Mouse (Mus musculus): ENCODE data around the gene Smg9.
A peak's percentile ranks its signal among the peaks of the same experiment; 100 is the strongest.

Smg9 gene

DNA sequence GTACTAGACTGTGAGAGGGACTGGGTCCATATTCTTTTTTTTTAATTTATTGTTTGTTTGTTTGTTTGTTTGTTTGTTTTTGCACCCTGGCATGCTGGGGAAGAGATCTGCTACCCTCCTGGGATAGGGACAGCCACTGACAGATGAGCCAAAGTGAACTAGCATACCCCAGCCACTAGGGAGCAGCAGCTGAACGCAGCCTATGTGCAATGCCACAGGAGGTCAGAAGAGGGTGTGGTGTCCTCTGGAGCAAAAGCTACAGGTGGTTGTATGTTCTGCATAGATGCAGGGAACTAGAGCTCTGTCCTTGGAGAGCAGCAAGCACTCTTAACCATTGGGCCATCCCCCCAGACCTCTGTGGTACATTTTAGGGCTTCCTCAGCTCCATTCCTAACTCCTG is 42.4 kb downstream of the Smg9 start:
- peak; percentile 85 for DNase-seq (ENCODE audit: low read depth, low spot score)

- DNase-seq (ENCODE audit: low read depth, low spot score): no peak
Measured at GRCm38 (mm10) chr7:24442313-24442712, 42.9 kb downstream of the Smg9 start.

GRCm38 (mm10) chr7:24445266-24445926 is 46.0 kb downstream of the Smg9 start:
- peak; percentile 49 for DNase-seq (ENCODE audit: low read depth, low spot score)

- peak; percentile 53 for DNase-seq (ENCODE audit: low read depth, low spot score)
Measured at GRCm38 (mm10) chr7:24446697-24447340, 47.4 kb downstream of the Smg9 start.

GRCm38 (mm10) chr7:24448782-24449517 is 49.5 kb downstream of the Smg9 start:
- DNase-seq (ENCODE audit: low read depth, low spot score): no peak

- peak; percentile 71 for DNase-seq (ENCODE audit: low read depth, low spot score)
Measured at GRCm38 (mm10) chr7:24450585-24451017, 51.2 kb downstream of the Smg9 start.

- peak; percentile 64 for DNase-seq (ENCODE audit: low read depth, low spot score)
Measured at GRCm38 (mm10) chr7:24451855-24452311, 52.5 kb downstream of the Smg9 start, which contains the start of gene Irgc1. Irgc1 (minus strand) TSS chr7:24452297.

DNA sequence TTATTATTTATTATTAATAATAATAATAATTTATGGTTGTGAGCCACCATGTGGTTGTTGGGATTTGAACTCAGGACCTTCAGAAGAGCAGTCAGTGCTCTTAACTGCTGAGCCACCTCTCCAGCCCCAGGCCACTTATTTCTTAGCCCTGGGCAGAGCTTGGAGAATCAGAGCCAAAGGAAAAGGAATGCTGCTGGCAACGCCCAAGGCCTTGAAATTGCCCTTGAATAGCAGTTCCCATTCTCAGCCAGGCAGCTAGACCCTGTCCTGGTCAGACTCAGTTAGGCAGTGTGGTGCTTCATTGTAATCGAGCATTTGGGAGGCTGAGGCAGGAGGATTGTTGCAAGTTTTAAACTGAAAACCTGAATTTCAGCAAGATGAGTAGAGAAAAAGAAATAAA is 54.8 kb downstream of the Smg9 start:
- DNase-seq (ENCODE audit: low read depth, low spot score): no peak

GRCm38 (mm10) chr7:24455726-24456125 is 56.3 kb downstream of the Smg9 start:
- no peak for DNase-seq (ENCODE audit: low read depth, low spot score)

DNA sequence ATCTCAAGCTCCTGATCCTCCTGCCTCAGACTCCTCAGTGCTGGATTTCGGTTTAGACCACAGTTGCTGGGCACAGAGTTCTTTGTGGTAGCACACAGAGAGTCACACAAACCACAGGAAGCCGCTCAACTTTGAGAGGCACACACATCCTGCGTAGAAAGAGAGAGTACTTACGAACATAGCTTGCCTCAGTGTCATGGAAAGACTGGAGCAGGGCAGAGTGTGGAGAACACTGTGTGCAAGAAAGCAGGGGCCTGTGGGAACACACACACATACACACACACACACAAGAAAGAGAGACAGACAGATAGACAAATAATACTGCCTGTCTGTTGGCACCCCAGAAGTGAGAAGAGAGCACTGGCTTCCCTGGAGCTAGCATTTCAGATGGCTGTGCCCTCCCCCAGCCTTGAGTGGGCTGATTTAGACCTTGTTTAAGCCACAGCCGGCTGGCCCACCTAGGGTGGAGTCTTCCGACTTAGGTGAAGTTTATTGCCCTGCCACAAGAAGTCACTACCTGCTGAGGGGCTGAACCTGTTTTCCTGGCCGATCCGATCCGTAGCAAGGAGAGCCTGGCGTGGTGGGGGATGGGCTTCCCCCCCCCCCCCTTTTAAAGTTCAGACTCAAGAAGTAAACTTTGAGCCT is 58.4 kb downstream of the Smg9 start:
- peak; percentile 95 for DNase-seq (ENCODE audit: low read depth, low spot score)

- no peak for DNase-seq (ENCODE audit: low read depth, low spot score)
Measured at GRCm38 (mm10) chr7:24459440-24459839, 60.0 kb downstream of the Smg9 start.

GRCm38 (mm10) chr7:24459843-24460242 is 60.4 kb downstream of the Smg9 start:
- DNase-seq (ENCODE audit: low read depth, low spot score): no peak

GRCm38 (mm10) chr7:24461376-24462051 is 62.1 kb downstream of the Smg9 start:
- no peak for DNase-seq (ENCODE audit: low read depth, low spot score)

DNA sequence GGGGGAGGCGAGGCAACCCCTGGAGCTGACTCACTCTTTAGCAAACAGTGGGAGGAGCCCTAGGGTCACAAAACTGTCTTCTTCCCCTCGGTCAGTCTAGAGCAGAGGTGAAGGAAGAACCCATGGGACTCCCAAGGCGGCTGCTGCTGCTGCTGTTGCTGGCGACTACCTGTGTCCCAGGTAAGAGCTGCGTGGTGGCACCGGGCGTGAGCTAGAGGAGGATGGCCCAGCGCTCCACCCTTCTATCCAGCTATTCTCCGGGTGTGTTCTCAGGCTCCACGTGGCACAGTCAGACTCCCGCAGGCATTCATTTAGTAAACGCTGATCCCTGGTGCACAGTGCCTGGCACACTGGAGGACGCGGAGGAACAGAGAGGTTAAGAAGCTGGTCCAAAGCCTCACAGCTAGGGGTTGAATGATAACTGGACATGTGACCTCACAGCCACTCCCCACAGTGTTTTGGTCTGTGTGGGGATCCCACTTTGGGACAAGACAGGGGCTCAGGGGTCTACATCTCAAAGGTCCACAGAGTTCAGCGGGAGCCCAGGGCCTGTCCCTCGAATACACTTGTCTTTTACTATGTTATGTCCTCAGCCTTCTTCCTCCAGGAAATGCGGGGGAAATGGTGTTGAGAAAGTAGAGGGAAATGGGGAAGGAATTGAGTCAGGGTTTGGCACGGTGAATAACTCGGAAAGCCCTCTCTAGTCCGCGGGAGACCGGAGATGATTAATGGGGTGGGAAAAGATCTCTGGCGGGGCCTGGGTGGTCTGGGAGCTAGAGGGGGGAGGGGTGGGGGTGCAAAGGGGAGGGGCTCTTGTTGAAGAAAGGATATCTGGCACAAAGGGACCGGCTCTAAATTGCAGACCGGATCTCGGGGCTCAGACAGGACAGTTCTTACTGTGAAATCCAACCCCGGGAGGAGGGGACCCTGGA is 63.2 kb downstream of the Smg9 start, which contains the start of gene Plaur:
Gene Plaur (plus strand): TSS at position 97 of the 932 bp plus-strand sequence.
- DNase-seq (ENCODE audit: low read depth, low spot score): peak; percentile 39

GRCm38 (mm10) chr7:24466835-24467234 is 67.4 kb downstream of the Smg9 start:
- DNase-seq (ENCODE audit: low read depth, low spot score): no peak

- DNase-seq (ENCODE audit: low read depth, low spot score): peak; percentile 76
Measured at GRCm38 (mm10) chr7:24467886-24468285, 68.5 kb downstream of the Smg9 start.

- peak; percentile 46 for DNase-seq (ENCODE audit: low read depth, low spot score)
Measured at GRCm38 (mm10) chr7:24469126-24469525, 69.7 kb downstream of the Smg9 start.

GRCm38 (mm10) chr7:24470356-24470755 is 70.9 kb downstream of the Smg9 start:
- no peak for DNase-seq (ENCODE audit: low read depth, low spot score)
